Mouse (Mus musculus): ENCODE data around the gene Myo19.

GRCm38 (mm10) chr11:84958271-84958630 is 78.3 kb downstream of the Myo19 start:
- no peak for TF ChIP-seq CTCF (conservative IDR thresholded peaks at IDR 0.05; ENCODE audit: insufficient read depth, insufficient read length, low read depth, low read length)
- TF ChIP-seq POLR2A (IDR thresholded peaks at IDR 0.05; ENCODE audit: low read depth, low read length) = no peak
